Mouse (Mus musculus) limb, embryonic 12.5 days (tissue): Measurements from ENCODE around the gene Aip. TPM values are rescaled to one million over a fixed set of nuclear protein-coding genes. Genes with fewer than 3 reads are reported as not detected.
"Not testable (repeated sequence)": the region's sequence is repeated elsewhere in the genome, so short reads cannot be mapped to it uniquely, and the experiment has no call there.

ENCODE experiments used
- ATAC-seq: fragments of 200-750 bp; cut with Nextera tagmentation; 2 replicates; pipeline ENCODE4 v1.8.0; 2017; ENCODE audit warnings: low read depth, moderate TSS enrichment; ENCODE audit not compliant: insufficient number of reproducible peaks, insufficient read depth, low FRiP score, low TSS enrichment
- H3K27ac ChIP-seq: fragments of 300-500 bp; sonication (generic); 2 replicates; pipeline ENCODE4 v1.5.1; 2016; ENCODE audit warnings: mild to moderate bottlenecking, moderate library complexity
- H3K27me3 ChIP-seq: fragments of 300-500 bp; sonication (generic); 2 replicates; pipeline ENCODE4 v1.6.1; 2016; ENCODE audit warnings: mild to moderate bottlenecking, moderate library complexity
- H3K36me3 ChIP-seq: fragments of 300-500 bp; sonication (generic); 2 replicates; pipeline ENCODE4 v1.6.1; 2016; ENCODE audit warnings: mild to moderate bottlenecking, moderate library complexity
- H3K4me1 ChIP-seq: fragments of 300-500 bp; sonication (generic); replicated peaks from 2 replicates; pipeline ENCODE4 v1.6.1; 2016
- H3K4me2 ChIP-seq: fragments of 300-500 bp; sonication (generic); 2 replicates; pipeline ENCODE4 v1.6.1; 2016; ENCODE audit warnings: mild to moderate bottlenecking, moderate library complexity
- H3K4me3 ChIP-seq: fragments of 300-500 bp; sonication (generic); replicated peaks from 2 replicates; pipeline ENCODE4 v1.5.1; 2016; ENCODE audit warnings: mild to moderate bottlenecking
- H3K9ac ChIP-seq: fragments of 300-500 bp; sonication (generic); replicated peaks from 2 replicates; pipeline ENCODE4 v1.6.1; 2016; ENCODE audit warnings: mild to moderate bottlenecking, moderate library complexity
- H3K9me3 ChIP-seq: fragments of 300-500 bp; sonication (generic); 2 replicates; pipeline ENCODE4 v1.6.1; 2016; ENCODE audit warnings: mild to moderate bottlenecking, moderate library complexity
- WGBS: fragments of 180-500 bp; shearing (Covaris S2); methylation state at CpG from one replicate; pipeline ENCODE4 v1.1.7; 2016; 5-methylcytosine and 5-hydroxymethylcytosine counted together
- polyA plus RNA-seq: library from polyadenylated mRNA; unstranded; fragments of >200 nt; fragmentation: Nextera tagmentation; extraction: Ambion mirVana; gene quantifications from 2 replicates; pipeline ENCODE4 v1.2.1, GENCODE M21; 2016

The Aip gene
- polyA plus RNA-seq, 1 experiment from 2014 or later = 87.5 TPM

DNA sequence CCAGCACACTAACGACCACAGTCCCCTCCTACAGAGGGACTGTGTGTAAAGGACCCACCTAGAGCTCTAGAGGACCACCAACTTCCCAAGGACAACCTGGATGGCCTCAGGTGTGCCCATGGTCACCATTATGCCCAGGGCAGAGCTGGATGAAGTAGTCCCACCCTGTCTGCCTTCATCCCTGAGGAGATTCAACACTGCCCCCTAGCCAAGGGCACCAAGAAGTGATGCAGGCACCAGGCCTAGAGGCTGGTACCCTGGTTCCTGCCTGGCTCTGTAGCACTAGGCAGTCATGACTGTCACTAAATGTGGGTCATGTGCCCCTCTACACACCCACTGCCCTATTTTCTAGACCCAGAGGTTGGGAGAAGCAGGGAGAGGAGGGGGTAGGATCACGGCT, 6.1 kb upstream of the Aip start:
- no peak overlapping the region for H3K4me3 ChIP-seq
- H3K27ac ChIP-seq = no peak overlapping the region
- peaks cover 8% of the 10 kb centered on the region for H3K4me1 ChIP-seq
- no peak overlapping the region for H3K4me2 ChIP-seq
- H3K9ac ChIP-seq = no peak overlapping the region
- no peaks in the 10 kb centered on the region for H3K27me3 ChIP-seq
- 94% methylated on average over 2 of the region's 2 CpGs for WGBS
- no peak for ATAC-seq
- peaks cover 61% of the 10 kb centered on the region for H3K36me3 ChIP-seq
- no peaks in the 10 kb centered on the region for H3K9me3 ChIP-seq

DNA sequence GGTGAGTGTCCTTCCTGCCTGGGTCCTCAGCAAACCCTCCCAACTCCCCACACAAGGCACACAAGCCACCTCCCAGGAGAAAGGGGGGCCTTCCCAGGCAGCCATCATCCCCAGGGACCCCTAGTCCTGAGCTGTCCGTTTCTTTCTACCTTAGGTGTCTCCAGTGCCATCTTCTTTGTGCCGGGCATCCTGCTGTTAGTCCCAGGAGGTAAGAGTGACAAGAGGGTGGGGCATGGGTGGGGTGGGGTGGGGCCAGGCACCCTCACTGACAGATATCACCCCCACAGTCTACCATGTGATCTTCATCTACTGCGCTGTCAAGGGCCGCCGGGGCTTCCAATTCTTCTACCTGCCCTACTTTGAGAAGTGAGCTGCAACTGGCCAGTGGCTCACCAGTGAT, 5.4 kb upstream of the Aip start:
- peaks cover 13% of the 10 kb centered on the region for H3K4me1 ChIP-seq
- no peak overlapping the region for H3K4me2 ChIP-seq
- H3K4me3 ChIP-seq = no peak overlapping the region
- ATAC-seq = no peak
- H3K27ac ChIP-seq = no peak overlapping the region
- 91% methylated on average over 5 of the region's 5 CpGs for WGBS
- H3K27me3 ChIP-seq = no peaks in the 10 kb centered on the region
- H3K36me3 ChIP-seq = peaks cover 61% of the 10 kb centered on the region
- no peaks in the 10 kb centered on the region for H3K9me3 ChIP-seq
- H3K9ac ChIP-seq = no peak overlapping the region

DNA sequence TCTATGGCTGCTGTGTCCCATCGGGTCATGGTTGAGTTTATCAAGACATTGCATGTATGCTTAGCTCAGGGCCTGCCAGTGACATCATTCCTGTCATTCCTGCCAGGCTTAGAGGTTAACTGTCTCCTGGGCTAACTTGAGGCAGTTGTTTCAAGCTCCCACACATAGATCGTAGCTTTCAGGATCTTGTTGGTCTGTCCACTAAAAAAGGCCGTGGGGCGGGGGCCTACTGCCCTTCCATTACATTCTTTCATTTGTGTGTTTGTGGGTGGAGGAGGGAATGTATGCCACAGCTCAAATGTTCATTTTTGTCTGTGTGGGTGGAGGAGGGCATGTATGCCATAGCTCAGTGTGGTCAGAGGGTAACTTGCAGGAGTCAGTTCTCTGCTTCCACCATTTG, 4.4 kb upstream of the Aip start:
- Histone ChIP-seq H3K4me2 (no peak overlapping the region), H3K9me3 (no peaks in the 10 kb centered on the region), H3K4me3 (no peak overlapping the region), H3K27ac (no peak overlapping the region), H3K9ac (no peak overlapping the region), H3K27me3 (no peaks in the 10 kb centered on the region), H3K4me1 (peaks cover 15% of the 10 kb centered on the region), H3K36me3 (peaks cover 61% of the 10 kb centered on the region)
- WGBS = 92% methylated on average over 4 of the region's 4 CpGs
- no peak for ATAC-seq

DNA sequence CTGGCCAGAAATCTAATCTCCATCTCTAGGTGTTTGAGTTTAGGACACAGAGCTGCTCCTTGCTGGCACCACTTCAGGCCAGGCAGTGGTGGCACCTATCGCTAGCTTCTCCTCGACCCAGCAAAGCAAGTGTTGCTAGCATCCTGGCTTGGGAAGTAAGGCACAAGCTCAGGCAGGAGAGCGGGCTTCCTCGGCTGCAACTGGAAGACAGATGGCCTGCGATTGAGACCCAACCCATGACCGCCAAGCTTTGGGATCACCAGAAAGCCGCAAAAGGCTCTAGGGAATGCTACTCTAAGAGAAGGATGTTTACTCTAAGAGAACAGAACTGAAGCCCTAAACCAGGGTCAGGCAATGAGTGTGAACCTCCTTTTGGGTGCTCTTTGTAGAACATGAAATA, 3.8 kb upstream of the Aip start:
- no peak overlapping the region for H3K27ac ChIP-seq
- no peaks in the 10 kb centered on the region for H3K27me3 ChIP-seq
- H3K9ac ChIP-seq = no peak overlapping the region
- H3K4me1 ChIP-seq = peaks cover 20% of the 10 kb centered on the region
- no peak overlapping the region for H3K4me2 ChIP-seq
- 91% methylated on average over 7 of the region's 7 CpGs for WGBS
- H3K9me3 ChIP-seq = no peaks in the 10 kb centered on the region
- H3K4me3 ChIP-seq = no peak overlapping the region
- ATAC-seq = no peak
- peaks cover 61% of the 10 kb centered on the region for H3K36me3 ChIP-seq

DNA sequence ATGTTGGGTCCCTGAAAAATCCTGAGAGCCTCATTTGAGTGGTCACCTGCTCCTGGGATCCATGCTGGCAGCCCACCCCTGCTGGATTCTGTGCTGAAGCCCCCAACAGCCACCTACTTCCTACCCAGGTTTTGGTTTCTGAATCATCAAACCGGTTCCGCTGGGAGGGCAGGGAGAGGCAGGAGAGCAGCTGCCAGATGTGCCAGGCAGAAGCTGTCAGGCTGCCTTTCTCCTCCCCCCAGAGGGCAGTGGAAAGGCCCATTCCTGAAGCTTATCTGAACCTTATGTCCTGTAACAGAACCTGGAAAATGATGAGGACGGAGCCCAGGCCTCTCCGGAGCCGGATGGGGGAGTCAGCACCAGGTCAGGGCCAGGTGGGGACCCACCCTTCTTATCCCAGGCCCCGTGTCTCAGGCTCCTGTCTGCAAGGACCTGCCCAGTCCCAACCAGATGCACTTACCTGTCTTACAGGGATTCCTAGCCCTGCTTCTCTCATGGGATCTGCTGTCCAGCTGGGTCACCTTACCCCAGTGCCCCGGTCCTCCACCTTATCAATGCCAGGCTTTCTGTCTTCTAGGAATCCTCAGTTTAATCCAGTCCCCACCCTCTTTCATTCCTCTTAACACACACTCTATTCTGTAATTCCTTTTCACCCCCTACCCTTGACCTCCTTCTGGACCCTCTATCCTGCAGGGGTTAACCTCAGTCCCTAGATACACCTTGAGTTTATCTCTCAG, 1.3 kb upstream of the Aip start:
- H3K9ac ChIP-seq = peak overlapping the region; percentile 83
- H3K4me2 ChIP-seq = peak overlapping the region; percentile 78
- ATAC-seq = no peak
- WGBS = 60% methylated on average over 7 of the region's 7 CpGs
- H3K4me3 ChIP-seq = peak overlapping the region; percentile 75
- H3K36me3 ChIP-seq = peaks cover 47% of the 10 kb centered on the region
- H3K4me1 ChIP-seq = peaks cover 24% of the 10 kb centered on the region
- H3K9me3 ChIP-seq = no peaks in the 10 kb centered on the region
- H3K27me3 ChIP-seq = no peaks in the 10 kb centered on the region
- H3K27ac ChIP-seq = no peak overlapping the region

DNA sequence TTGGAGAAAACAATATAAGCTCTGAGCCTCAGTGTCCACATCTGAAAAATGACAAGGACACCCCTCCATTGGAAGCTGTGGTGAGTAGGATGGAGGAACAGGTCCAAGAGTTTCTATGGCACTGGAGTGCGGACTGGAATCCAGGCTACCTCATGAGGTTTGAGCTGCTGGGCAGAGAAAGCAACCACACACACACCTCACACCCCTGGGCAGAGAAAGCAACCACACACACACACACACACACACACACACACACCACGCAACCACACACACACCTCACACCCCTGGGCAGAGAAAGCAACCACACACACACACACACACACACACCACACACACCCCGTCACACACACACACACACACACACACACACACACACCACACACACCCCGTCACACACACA, 390 bp downstream of the Aip start:
- H3K27me3 ChIP-seq, ATAC-seq, H3K9me3 ChIP-seq: not testable (repeated sequence)
- 4% methylated on average over 2 of the region's 4 CpGs for WGBS
- Histone ChIP-seq H3K4me1 (peaks cover 32% of the 10 kb centered on the region), H3K36me3 (peaks cover 30% of the 10 kb centered on the region), H3K4me2 (peak overlapping the region; percentile 78), H3K4me3 (peak overlapping the region; percentile 75), H3K27ac (peak overlapping the region; percentile 64; the same call in 1 of the 2 replicates), H3K9ac (peak overlapping the region; percentile 83)

DNA sequence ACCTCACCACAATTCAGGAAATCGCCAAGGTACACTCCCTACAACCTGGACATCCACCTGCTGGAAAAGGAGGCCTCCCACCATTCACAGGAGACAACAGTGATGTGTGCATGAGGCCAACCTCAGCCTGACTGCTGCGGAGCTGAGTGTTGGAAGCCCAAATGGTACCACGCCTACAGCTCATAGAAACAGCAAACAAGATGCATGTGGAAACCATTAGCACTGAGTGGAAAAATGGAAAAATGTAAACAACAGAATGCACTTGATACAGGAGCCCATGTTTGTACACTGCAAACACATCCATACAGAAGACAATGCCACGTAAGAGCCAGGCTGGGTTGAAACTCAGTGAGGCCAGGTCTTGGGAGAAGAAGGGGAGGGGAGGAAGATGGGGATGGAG, 1.2 kb downstream of the Aip start:
- Histone ChIP-seq H3K9me3 (no peaks in the 10 kb centered on the region), H3K4me3 (no peak overlapping the region), H3K4me1 (peaks cover 33% of the 10 kb centered on the region), H3K9ac (no peak overlapping the region), H3K27me3 (no peaks in the 10 kb centered on the region), H3K4me2 (no peak overlapping the region), H3K36me3 (peaks cover 22% of the 10 kb centered on the region), H3K27ac (no peak overlapping the region)
- WGBS = 71% methylated on average over 4 of the region's 4 CpGs
- ATAC-seq = no peak

DNA sequence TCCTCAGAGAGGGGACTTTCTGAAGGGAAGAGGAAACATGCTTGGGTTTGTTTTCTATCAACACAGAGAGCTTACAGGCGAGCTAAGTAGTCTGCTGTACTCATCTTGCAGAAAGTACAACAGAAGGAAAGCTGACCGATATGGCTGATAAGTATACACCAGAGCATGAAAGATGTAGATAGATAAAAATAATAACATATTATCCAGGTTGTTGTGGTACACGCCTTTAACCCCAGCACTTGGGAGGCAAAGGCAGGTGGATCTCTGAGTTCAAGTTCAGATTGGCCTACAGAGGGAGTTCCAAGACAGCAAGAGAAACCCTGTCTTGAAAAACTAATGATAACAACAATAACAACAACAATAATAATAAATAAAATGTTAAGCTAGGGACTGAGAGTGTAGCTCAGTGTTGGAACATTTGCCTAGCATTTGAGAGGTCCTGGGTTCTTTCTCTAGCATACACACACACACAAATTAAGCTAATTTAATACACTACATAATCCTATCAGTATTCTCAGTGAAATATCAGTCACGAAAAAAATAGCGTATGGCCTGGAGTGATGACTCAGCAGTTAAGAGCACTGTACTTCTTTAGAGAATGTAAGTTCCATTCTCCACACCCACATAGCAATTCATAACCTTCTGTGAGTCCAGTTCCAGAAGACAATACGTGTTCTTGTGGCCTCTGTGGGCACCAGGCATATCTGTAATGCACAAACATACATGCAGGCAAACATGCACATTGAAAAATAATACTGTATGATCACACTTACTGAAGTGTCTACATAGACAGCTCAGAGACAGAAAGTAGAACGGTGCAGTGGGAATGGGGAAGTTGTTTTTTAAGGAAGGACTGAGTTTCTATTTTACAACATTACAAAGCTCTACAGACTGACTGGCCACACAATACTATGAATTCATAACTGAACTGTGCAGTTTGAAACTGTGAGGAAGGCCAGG, 3.0 kb downstream of the Aip start:
- Histone ChIP-seq H3K27me3 (no peaks in the 10 kb centered on the region), H3K4me2 (no peak overlapping the region), H3K4me3 (no peak overlapping the region), H3K9me3 (no peaks in the 10 kb centered on the region), H3K4me1 (peaks cover 33% of the 10 kb centered on the region), H3K9ac (no peak overlapping the region), H3K36me3 (peaks cover 17% of the 10 kb centered on the region), H3K27ac (no peak overlapping the region)
- ATAC-seq = no peak
- WGBS = 88% methylated on average over 7 of the region's 7 CpGs

DNA sequence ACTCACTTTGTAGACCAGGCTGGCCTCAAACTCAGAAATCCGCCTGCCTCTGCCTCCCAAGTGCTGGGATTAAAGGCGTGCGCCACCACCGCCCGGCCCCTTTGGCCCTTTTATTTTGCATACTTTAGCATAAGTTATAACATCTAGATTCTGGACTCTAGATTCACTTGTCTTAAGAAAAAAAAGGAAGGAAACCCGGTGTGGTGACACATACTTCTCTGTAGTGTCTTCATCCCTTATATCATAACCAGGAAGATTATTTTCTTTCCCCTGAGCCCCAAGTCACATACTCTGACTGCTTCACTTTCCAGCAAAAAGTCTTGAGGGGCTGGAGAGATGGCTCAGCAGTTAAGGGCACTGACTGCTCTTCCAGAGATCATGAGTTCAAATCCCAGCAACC, 3.8 kb downstream of the Aip start:
- not testable (repeated sequence) for H3K9me3 ChIP-seq, H3K27me3 ChIP-seq, H3K4me3 ChIP-seq, H3K27ac ChIP-seq, H3K9ac ChIP-seq, ATAC-seq
- H3K4me2 ChIP-seq = peak overlapping the region; percentile 0; the same call in 1 of the 2 replicates
- 56% methylated on average over 6 of the region's 6 CpGs for WGBS
- peaks cover 20% of the 10 kb centered on the region for H3K36me3 ChIP-seq
- H3K4me1 ChIP-seq = peaks cover 26% of the 10 kb centered on the region

DNA sequence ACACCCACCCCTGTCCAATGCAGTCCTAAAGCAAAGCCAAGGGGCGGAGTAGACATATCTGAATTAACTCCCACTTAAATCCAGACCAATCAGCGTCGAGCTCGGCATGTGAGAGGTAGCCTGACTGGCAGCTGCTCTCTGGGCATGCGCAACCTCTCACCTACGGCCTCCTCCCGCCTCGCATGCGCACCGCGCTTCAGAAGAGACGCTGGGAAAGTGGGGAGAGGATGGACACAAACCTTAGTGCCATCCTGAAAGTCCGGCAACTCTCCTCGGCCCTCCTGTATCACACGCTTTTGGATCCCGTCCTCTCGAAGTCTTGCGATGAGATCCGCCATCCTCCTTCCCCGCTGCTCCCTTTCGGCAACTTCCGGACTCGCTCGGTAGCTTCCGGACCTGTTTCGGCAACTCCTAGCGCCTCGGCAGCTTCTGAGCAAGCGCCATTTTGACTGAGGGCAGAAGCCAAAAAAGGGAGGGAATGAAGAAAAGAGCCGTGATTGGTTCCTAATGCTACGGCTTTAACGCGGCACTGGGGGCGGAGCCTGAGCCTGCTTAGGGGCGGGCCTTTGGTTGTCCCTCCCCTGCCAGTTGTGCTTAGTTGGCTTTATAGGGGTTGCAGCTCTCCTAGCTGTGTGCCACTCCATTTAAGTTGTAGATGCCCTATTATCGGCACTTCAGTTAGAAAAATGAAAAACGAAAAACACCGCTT, 4.4 kb downstream of the Aip start:
- Histone ChIP-seq H3K4me1 (peaks cover 20% of the 10 kb centered on the region), H3K27me3 (no peaks in the 10 kb centered on the region), H3K36me3 (peaks cover 26% of the 10 kb centered on the region), H3K9me3 (no peaks in the 10 kb centered on the region), H3K4me2 (peak overlapping the region; percentile 54), H3K9ac (peak overlapping the region; percentile 62; the same call in 1 of the 2 replicates), H3K27ac (peak overlapping the region; percentile 82), H3K4me3 (peak overlapping the region; percentile 47)
- peak; percentile 63 for ATAC-seq
- 3% methylated on average over 38 of the region's 38 CpGs for WGBS

DNA sequence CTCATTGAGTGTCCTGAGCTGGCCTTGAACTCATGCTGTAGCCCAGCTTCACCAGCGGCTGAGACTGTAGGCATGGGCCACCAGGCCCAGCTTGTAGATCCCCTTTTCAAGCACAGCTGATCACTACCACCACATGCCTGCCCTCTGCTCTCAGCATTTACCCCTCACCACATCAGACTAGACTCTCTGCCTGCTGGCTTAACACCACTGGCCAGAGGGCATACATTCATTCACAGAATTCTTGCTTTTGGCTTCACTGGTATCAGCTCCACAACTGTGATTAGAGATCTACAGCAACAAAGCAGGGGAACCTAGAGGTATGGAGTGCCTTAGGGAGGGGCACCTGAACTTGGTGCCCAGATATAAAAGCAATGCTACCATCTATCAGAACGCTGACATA, 5.2 kb downstream of the Aip start:
- H3K27ac ChIP-seq = no peak overlapping the region
- no peaks in the 10 kb centered on the region for H3K9me3 ChIP-seq
- peaks cover 34% of the 10 kb centered on the region for H3K36me3 ChIP-seq
- H3K4me1 ChIP-seq = peaks cover 20% of the 10 kb centered on the region
- ATAC-seq = no peak
- peak overlapping the region; percentile 62; the same call in 1 of the 2 replicates for H3K9ac ChIP-seq
- peak overlapping the region; percentile 47 for H3K4me3 ChIP-seq
- WGBS = 98% methylated on average over 2 of the region's 2 CpGs
- H3K27me3 ChIP-seq = no peaks in the 10 kb centered on the region
- peak overlapping the region; percentile 54 for H3K4me2 ChIP-seq
